Mouse (Mus musculus): ENCODE measurements around the gene Diaph3.
"Not testable (repeated sequence)": the region's sequence is repeated elsewhere in the genome, so short reads cannot be mapped to it uniquely, and the experiment has no call there.

The Diaph3 gene

GRCm38 (mm10) chr14:86727538-86728045 is 413.4 kb downstream of the Diaph3 start:
- no peak for DNase-seq

GRCm38 (mm10) chr14:86721768-86722167 is 419.3 kb downstream of the Diaph3 start:
- no peak for DNase-seq

GRCm38 (mm10) chr14:86721082-86721481 is 420.0 kb downstream of the Diaph3 start:
- DNase-seq = no peak

DNA sequence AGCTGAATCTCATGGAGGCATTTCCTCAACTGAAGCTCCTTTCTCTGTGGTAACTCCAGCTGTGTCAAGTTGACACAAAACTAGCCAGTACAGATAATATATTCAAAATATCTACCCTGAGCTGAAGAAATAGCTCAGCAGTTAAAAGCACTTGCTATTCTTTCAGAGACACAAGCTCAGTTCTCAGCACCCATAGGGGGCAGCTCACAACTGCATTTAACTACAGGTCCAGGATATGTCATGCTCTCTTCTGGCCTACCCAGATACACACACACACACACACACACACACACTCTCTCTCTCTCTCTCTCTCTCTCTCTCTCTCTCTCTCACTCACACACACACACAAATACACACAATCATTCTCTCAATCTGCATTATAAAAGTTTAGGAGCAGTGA is 420.6 kb downstream of the Diaph3 start:
- DNase-seq = not testable (repeated sequence)

GRCm38 (mm10) chr14:86714088-86714690 is 426.8 kb downstream of the Diaph3 start:
- DNase-seq = no peak

DNA sequence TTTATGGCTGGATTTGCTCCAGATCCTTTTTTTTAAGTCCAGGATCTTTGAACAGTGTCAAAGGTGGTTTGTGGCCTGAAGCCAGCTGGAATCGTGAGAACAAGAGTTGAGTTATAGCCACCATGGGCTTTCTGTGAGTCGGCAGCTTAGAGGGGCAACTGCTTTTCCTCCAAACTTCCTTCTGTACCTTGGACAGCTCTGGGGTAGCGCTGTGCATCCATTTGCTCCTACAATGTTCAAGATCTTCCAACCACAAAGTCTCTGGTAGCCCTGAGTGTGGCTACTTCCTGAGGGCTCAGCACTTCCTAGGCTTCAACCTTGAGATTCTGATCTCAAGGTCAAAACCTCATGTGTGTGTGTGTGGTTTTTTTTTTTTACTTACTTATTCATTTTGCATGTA is 437.0 kb downstream of the Diaph3 start:
- DNase-seq = no peak

DNA sequence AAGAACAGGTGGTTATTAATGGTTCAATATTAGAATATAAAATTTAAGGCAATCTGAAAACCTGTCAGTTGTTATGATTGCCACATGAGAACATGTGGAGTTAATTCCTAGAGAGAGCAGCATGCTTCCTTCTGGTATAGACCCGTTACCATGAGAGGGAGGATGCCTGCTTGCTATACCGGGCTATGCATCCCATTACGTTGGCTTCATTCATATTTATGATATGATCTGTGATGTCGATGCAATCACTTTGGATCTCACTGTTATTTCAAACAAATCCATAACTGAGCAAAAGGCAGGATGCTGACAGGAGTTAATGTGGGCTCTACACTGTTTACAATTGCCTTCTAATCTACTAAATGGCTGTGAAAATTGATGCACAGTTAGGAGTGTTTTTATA is 439.9 kb downstream of the Diaph3 start:
- DNase-seq = no peak

- DNase-seq = no peak
These were observed 443.1 kb downstream of the Diaph3 start for GRCm38 (mm10) chr14:86697887-86698286.

- DNase-seq = no peak
These were observed 448.3 kb downstream of the Diaph3 start for GRCm38 (mm10) chr14:86692714-86693113.

- no peak for DNase-seq
These were observed 449.7 kb downstream of the Diaph3 start for GRCm38 (mm10) chr14:86691298-86691697.

DNA sequence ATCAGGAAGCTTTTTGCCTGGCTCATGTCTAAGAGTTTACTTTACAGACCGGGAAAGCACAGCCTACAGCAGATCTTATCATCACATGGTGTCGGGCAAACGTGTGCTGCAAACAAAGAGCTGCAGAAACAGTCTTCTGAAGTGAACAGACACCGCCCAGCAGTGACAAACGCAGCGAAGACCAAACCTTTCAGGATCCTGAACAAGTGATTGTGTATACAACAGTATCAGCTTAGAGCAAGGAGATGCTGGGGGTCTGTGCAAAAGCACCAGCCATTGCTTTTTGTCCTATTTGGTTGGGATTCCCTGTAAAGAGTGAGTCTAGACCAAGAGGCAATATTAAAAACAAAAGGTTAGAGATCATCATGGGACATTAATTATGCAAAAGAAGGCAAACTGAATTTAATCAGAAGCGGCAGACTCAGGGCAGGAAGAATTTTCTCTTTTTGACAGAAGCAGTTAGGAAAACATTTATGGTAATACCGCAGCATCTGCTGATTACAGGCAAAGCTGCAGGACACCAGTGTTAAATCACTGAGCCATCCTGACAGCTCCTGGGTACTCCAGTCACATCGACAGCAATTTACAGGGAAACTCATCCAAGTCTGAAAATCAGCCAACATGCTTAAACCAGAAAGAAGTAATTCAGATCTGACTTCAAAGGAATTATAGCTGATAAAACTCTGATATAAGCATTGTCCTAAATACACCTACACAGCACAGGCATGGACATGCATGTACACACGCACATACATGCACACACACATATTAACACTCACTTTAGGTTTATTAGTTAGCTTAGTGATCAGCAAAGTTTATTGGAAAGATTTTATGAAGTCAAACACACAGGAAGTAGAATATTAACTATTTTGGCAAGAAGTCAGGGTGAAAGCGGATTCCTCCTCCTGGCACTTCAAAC is 456.2 kb downstream of the Diaph3 start:
- DNase-seq = peak; percentile 43

DNA sequence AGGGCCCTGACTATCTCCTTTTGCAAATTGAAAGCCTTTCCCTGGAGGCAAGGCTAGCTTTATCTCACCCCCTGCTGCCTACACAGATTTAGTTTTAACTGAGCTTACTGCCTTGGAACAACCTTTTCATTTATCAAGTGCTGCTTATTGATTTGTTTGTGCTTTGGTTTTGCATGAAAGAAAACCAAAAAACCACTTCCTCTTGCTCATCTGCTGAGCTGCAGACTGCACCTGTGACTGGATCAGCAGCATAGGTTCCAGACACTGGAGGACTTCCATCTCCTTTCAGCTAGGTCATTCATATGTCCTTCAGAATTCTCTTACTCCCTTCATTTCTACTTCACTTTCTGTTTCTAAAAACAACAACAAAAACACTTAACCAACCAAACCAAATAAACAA is 459.1 kb downstream of the Diaph3 start:
- DNase-seq = no peak

DNA sequence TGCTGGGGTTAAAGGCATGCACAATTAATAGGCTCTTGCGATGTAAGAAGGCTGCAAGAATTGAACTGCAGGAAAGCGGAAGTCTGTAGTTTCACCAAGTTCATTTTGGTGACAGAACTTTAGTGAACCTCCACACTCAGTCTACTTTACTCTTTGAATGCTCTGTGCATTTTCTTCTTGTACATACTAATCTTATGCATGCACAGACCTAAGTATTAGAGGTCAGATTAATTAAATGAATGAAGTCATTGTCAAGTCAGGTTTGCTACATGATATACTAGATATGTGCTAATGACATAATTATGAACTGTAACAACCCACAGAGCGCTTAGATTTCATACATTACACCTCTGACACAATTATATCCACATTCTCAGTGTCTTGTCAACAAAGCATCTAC is 462.0 kb downstream of the Diaph3 start:
- no peak for DNase-seq

DNA sequence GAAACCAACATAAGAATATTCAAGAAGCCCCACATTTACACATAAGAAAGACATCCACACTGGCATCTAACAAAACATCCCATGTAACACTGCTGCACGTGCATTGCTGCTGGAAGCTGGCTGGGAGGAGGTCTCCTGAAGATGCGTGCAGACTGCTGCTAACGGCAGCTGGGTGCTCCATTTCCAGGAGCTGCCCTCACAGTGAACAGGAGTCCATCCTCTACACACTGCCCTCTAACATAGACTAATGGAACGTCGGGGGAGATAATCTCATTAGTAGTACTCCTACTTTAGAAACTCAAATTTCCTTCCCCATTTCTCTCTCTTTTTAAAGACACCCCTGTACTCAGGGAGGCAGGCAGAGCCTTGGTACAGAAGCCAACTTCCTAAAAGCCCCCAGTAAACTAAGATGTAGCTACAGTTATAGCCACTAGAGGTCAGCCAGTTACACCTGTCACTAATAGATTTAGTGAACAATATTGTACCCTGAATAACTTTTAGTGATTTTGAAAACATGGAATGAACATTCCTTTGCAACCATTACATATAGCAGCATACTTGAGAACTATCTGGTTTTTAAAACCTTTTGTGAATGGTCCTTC is 462.8 kb downstream of the Diaph3 start:
- peak; percentile 24 for DNase-seq

DNA sequence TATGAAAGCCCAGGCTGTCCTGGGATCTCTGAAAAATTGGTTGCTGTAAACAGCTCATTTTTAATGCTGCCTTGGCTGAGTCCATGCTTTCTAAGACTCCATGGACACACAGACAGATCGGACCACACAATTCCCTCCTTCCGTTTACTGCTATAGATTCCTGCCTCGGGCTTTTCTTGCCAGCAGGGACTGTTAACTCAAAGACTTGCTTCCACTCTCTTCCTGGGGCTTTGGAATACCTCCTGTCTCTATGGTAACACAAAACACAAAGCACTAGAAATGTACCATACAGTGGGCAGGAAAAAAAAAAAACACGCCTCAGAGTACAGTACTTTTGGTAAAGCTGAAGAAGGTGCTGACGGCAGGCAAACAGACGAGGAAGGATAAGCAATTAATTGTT is 464.0 kb downstream of the Diaph3 start:
- no peak for DNase-seq

DNA sequence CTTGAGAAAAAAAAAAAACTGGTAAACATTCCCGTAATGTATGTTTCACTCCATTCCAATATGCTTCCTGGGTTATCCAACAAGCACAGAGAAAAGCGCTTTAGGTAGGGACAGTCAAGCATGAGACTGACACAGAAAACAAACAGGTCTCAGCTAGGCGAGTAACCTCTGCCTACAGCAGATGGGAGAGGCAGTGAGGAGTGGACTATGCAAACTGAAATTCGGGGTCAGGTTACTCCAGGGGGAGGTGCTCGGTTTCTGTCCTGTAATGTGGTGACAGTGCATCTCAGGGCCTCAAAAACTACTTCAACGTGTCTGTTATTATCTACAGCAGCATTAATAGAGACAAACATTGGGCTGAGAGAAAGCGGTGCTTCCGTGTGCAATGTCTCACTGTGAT is 465.7 kb downstream of the Diaph3 start:
- no peak for DNase-seq

GRCm38 (mm10) chr14:86662846-86663245 is 478.2 kb downstream of the Diaph3 start:
- no peak for DNase-seq

GRCm38 (mm10) chr14:86660556-86660955 is 480.5 kb downstream of the Diaph3 start:
- no peak for DNase-seq

GRCm38 (mm10) chr14:86656262-86656661 is 484.8 kb downstream of the Diaph3 start:
- DNase-seq = no peak

- no peak for DNase-seq
These were observed 494.4 kb downstream of the Diaph3 start for GRCm38 (mm10) chr14:86646499-86647120.

DNA sequence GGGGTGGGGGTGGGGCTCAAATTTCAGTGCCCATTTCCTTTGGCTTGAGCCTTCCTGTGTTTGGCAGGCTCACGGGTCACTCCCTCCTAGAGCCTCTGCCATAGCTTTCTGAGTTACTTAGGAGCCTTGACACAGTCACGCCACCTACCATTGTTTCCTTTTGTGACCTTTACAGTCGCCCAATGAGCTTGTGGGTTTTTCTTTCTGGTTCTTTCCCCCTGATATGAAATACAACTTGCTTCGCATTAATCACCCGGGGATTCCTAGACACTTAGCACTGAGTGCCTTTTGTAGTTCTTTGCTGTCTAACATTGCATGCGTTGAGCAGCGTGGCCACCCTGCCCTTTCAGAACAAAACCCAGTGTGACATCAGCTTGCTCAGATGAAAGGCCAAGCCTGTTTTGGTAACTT is 498.2 kb downstream of the Diaph3 start:
- no peak for DNase-seq

DNA sequence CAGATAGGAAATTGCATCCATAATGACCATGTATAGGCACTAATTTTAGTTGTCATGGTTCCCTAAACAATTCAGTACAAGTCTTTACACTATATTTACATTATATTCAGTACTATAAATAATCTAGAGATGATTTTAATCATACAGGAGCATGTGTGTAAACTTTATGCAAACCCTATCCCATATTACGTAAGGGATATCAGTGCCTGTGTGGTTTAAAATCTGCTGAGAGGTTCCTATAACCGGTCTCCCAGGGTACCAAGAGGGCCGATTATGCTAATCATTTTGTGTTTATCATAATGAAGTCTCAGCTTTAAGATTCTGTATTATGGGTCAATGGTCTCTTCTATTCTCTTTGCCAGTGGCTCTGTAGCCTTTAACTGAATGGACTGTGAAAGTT is 499.2 kb downstream of the Diaph3 start:
- no peak for DNase-seq

DNA sequence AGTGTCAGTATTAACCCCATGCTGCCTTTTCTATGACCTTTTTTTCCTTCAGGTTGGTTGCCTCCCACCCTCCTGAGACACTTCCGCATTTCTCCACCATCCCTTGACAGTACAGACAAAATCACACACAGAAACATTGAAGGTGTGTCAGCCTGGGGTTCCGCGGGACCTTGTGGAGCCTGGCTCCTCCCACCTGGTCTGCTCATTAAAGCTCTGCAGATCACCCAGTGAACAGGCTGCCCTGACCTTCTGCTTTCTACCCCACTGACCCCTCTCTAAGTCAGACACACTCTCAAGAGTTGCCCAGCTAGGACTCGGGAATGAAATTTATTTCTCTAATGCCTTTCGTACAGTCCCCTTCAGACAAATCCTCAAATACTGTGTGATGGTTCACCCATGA is 500.9 kb downstream of the Diaph3 start:
- DNase-seq = no peak
